Mouse (Mus musculus) urinary bladder, postnatal 36 days (tissue): ENCODE data around the gene Fshb.

Experiments
- DNase-seq, 2 experiments: peaks; one replicate each; pipeline ENCODE4 v3.0.0; 2022; ENCODE audit warnings: low spot score in 2 of 2, mixed read lengths in 1 of 2

The Fshb gene

DNA sequence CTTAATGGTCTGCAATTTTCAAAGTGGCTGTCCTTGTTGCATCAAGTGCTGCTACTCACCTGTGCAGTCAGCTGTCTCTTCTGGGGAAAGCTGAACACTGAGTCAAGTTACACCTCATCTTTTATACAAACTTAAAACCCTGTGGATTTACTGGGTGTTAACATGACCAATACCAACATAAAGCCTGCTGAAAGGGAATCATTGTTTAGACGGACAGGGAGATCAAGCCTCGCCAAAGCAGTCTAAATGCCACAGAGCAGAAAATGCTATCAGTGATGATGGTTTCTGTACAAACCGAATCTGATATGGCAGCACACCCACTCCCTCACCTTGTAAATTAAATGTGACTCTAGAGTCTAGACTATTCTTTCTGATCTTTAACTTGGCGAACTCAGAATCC lies at the start of gene Fshb:
Gene Fshb (minus strand): TSS at position 101 of the 400 bp plus-strand sequence.
- DNase-seq = no peak

DNA sequence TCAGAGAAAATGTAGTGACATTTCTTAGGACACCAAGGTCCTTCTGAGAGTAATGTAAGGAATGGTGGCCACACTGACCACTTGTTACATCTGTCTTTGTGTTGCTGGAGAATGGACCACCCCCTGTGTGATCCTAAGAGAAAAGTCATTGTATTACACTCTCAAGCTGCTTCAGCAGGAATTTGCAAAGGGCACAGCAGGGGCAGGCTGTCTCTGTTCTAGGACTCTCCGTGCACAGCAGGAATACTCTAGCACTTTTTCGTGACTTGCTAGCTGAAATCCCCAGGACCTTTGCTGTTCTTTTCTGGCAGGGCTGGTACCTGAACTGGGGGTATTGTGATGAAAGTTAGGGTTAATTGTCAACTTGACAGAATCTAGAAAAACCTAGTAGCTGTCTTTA lies 24.8 kb upstream of the Fshb start:
- no peak for DNase-seq

- no peak for DNase-seq
Measured at GRCm38 (mm10) chr2:107083071-107083885, 23.8 kb upstream of the Fshb start.

GRCm38 (mm10) chr2:107063260-107063659 lies 3.8 kb upstream of the Fshb start:
- no peak for DNase-seq

GRCm38 (mm10) chr2:107045955-107046354 lies 13.5 kb downstream of the Fshb start:
- no peak for DNase-seq

GRCm38 (mm10) chr2:107040816-107041215 lies 18.6 kb downstream of the Fshb start:
- DNase-seq = no peak

- DNase-seq = no peak
Measured at GRCm38 (mm10) chr2:107035980-107036379, 23.5 kb downstream of the Fshb start.

GRCm38 (mm10) chr2:107024694-107025093 lies 34.8 kb downstream of the Fshb start:
- no peak for DNase-seq

DNA sequence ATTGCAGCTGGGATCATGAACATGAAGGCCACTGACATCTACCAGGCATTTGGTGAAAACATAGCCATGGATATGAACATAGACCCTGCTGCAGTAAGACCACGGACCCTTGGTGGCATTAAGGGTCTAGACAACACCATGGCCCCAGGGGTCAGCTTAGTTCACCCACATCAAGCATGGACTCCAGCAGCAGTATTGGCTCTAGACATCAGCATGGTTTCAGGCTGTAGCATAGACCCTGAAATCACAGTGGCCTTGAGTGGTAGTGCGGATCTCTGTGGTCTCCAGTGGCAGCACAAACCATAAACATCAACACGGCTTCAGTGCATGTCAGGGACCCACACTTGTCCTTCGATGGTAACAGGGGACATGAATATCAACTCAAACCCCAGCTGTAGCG lies 36.7 kb downstream of the Fshb start:
- no peak for DNase-seq

DNA sequence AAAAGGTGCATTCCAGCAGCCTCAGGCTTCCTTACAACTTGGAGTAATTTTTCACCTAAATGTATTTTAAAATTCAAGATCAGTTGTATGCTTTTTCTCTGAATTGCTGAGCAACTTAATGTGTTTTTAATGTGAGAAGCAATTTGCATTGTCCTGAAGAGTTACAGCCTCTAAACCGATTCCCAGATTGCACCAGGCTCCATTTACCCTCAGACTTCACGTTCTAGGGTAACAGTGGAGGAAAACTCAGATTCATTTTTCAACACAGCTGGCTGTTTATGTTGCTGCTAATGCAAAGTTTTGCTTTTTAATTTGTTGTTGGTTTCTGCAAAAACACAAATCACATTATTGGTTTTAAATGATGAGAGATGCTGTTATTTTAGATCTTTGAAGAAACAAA lies 40.1 kb downstream of the Fshb start:
- DNase-seq = no peak

DNA sequence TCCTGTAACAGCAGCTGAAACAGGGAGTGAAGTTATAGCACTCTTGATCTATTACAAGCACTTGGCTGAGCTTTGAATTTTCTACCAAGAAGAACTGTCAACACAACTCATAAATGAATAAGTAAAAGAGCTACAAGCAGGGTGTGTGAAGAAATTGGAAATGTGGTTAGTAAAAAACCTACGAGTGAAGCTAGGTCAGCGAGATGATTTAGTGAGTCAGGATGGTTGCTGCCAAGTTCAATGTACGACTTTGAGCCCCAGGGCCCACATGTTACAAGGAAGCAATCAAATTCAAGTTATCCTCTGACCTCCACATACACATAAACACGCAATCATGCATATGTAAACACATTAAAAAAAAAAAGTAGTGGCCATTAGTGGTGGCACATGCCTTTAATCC lies 46.3 kb downstream of the Fshb start:
- DNase-seq = no peak

- DNase-seq = no peak
Measured at GRCm38 (mm10) chr2:107012318-107012717, 47.1 kb downstream of the Fshb start.

DNA sequence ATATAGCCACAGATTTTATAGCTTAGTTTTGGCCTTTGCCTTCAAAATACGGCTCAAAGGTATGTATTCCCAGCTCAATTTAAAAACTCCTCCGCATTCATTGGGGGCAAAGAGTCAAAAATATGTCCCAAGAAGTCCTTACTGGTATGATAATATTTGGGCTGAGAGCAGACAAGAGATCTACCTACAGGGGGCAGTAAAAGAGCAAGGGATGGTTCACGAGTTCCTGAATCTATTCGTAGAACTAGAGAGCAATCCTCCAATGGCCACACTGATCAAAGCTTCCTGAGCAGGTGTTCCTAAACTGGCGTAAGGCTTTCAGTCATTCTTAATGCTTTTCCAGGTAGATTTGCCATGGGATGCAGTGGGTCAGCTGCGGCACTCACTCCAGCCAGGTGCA lies 49.3 kb downstream of the Fshb start:
- no peak for DNase-seq

DNA sequence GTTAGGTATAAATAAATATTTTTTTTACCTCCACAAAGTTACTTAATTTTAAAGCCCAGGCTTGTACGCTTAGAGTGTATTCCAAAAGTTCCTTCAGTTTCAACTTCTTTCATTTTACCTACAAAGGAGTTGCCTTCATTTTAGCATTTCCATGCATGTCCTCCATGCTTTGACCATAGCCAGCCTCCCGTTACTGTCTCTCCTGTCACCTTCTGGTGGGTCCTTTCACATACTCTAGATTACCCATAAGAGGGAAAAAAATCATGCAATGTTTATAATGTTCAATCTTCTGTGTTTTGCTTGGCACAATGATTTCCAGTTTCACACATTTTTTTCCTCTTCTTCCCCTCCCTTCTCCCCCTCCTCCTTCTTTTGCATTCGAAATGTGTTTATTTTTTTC lies 53.1 kb downstream of the Fshb start:
- no peak for DNase-seq
